Mouse (Mus musculus): ENCODE measurements around the gene Chrm2. TPM values are rescaled to one million over a fixed set of nuclear protein-coding genes. Genes with fewer than 3 reads are reported as not detected.

Gene Chrm2
- total and polyA plus RNA-seq, 3 experiments: 26.1 to 83.6 (median 67.4) TPM

DNA sequence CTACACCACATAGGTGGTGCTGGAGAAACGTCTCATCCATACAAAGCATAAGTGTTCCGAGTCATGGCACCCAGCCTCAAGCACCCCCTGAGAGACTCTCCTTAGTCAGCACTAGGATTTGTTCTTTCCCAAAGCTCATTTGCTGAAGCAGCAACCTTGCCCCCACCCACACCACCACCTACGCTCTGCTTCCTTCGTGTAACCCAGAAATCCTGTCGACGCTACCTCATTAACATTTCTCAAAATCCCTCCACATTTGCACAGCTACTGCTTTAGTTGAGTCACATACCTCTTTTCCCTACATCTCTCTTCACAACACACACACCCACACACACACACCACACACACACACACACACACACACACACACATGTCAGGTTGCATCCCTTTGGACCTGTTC, 50.1 kb downstream of the Chrm2 start:
- H3K27me3 ChIP-seq (ENCODE audit: control insufficient read depth, insufficient read depth, low read length): no peaks in the 10 kb centered on the region
- no peaks in the 10 kb centered on the region; the same call in 1 of the 2 replicates for H3K4me1 ChIP-seq (ENCODE audit: control insufficient read depth, insufficient read depth, low read length)
- DNase-seq: no peak
- no peak for TF ChIP-seq EP300 (IDR thresholded peaks at IDR 0.05; ENCODE audit: insufficient read depth, low read depth, low read length)
- TF ChIP-seq CTCF (IDR thresholded peaks at IDR 0.05): no peak
- no peak for TF ChIP-seq POLR2A (IDR thresholded peaks at IDR 0.05; ENCODE audit: insufficient read depth, low read depth, low read length)
- H3K79me2 ChIP-seq (replicated peaks; ENCODE audit: control insufficient read depth, insufficient read depth, low read length): no peaks in the 10 kb centered on the region
- H3K36me3 ChIP-seq (ENCODE audit: control insufficient read depth, insufficient read depth, low read length): peaks cover 4% of the 10 kb centered on the region; the same call in 1 of the 2 replicates
- no peak overlapping the region for H3K27ac ChIP-seq
- WGBS: 85% methylated on average over 6 of the region's 6 CpGs
- intact Hi-C loops (cut with DNase I): no loop called here
- H3K4me3 ChIP-seq: no peak overlapping the region
- H3K9ac ChIP-seq (ENCODE audit: low read depth, low read length): no peak overlapping the region

DNA sequence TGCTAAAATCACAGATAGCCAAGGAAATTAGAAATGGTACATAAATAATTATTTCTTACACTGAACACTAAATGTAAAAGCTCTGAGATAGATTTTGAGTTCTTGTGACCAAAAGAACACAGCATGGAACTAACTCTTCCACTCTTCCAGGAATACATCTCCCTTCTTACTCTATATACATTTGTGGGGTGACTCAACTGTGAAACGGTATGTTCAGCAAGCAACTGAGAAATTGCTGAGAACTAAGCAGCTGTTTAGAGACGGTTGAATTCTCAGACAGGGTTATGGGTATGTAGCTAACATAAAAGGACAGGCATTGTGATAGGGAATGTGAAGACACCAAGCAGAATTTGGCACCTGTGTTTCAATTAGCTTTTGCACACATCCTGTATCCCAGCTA, 51.3 kb downstream of the Chrm2 start:
- intact Hi-C loops (cut with DNase I): no loop called here
- H3K27ac ChIP-seq: no peak overlapping the region
- DNase-seq: no peak
- H3K9ac ChIP-seq (ENCODE audit: low read depth, low read length): no peak overlapping the region
- H3K27me3 ChIP-seq (ENCODE audit: control insufficient read depth, insufficient read depth, low read length): no peaks in the 10 kb centered on the region
- no peaks in the 10 kb centered on the region; the same call in 1 of the 2 replicates for H3K4me1 ChIP-seq (ENCODE audit: control insufficient read depth, insufficient read depth, low read length)
- TF ChIP-seq EP300 (IDR thresholded peaks at IDR 0.05; ENCODE audit: insufficient read depth, low read depth, low read length) (no peak), POLR2A (IDR thresholded peaks at IDR 0.05; ENCODE audit: insufficient read depth, low read depth, low read length) (no peak), CTCF (IDR thresholded peaks at IDR 0.05) (no peak)
- no peaks in the 10 kb centered on the region for H3K36me3 ChIP-seq (ENCODE audit: control insufficient read depth, insufficient read depth, low read length)
- H3K4me3 ChIP-seq: no peak overlapping the region
- 60% methylated on average over 2 of the region's 2 CpGs for WGBS
- H3K79me2 ChIP-seq (replicated peaks; ENCODE audit: control insufficient read depth, insufficient read depth, low read length): no peaks in the 10 kb centered on the region

DNA sequence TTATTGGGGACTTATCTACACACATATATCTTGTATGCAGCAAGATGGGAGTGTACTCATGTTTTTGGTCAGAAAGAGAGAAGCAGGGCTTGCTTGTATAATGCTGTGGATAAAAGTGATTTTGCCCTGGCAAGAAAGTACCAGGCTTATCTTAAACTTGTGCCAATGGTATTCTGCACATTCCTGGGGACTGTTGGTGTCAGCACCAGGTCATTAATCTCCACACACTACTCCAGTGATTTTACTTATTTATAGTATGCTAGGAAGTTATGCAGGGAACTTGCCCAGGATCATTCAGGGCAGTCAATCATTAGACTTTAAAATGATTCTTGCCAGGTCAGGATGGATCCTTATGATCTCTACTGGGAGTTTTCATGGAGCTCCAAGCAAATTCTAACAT, 63.6 kb downstream of the Chrm2 start:
- TF ChIP-seq POLR2A (IDR thresholded peaks at IDR 0.05; ENCODE audit: insufficient read depth, low read depth, low read length): no peak
- no peak for TF ChIP-seq EP300 (IDR thresholded peaks at IDR 0.05; ENCODE audit: insufficient read depth, low read depth, low read length)
- TF ChIP-seq CTCF (IDR thresholded peaks at IDR 0.05): no peak
- Histone ChIP-seq H3K79me2 (replicated peaks; ENCODE audit: control insufficient read depth, insufficient read depth, low read length) (no peaks in the 10 kb centered on the region), H3K27me3 (ENCODE audit: control insufficient read depth, insufficient read depth, low read length) (no peaks in the 10 kb centered on the region), H3K36me3 (ENCODE audit: control insufficient read depth, insufficient read depth, low read length) (peaks cover 10% of the 10 kb centered on the region), H3K4me1 (ENCODE audit: control insufficient read depth, insufficient read depth, low read length) (peaks cover 2% of the 10 kb centered on the region), H3K4me3 (no peak overlapping the region), H3K9ac (ENCODE audit: low read depth, low read length) (no peak overlapping the region), H3K27ac (peak overlapping the region; percentile 80)
- DNase-seq: peak in 1 of 2 experiments; percentile 22
- intact Hi-C loops (cut with DNase I): loop anchor here (5.0 to 10.0 kb wide), 2 partner anchors 64 to 153 kb away; partner anchors contain the start of gene Chrm2

DNA sequence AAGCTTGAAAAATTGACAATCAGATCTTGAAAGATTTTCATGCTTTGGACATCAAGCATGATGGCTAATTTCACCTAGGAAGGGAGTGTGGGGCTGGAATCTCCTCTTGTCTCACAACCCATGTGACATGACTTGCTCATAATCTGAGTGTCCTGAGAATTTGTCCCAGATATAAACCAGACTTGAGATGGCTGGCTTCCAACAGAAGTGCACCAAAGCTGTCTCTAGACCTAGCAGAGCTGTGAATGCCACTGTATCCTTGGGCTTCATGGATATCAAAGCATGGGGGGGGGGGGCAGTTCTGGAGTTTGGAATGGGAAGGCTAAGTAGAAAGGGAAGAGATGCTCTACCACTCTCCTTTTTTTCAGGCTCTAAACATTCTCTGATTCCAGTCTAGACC, 67.2 kb downstream of the Chrm2 start:
- Histone ChIP-seq H3K27me3 (ENCODE audit: control insufficient read depth, insufficient read depth, low read length) (no peaks in the 10 kb centered on the region), H3K79me2 (replicated peaks; ENCODE audit: control insufficient read depth, insufficient read depth, low read length) (no peaks in the 10 kb centered on the region), H3K4me1 (ENCODE audit: control insufficient read depth, insufficient read depth, low read length) (peaks cover 2% of the 10 kb centered on the region), H3K27ac (peak overlapping the region; percentile 80), H3K36me3 (ENCODE audit: control insufficient read depth, insufficient read depth, low read length) (peaks cover 15% of the 10 kb centered on the region), H3K4me3 (no peak overlapping the region), H3K9ac (ENCODE audit: low read depth, low read length) (no peak overlapping the region)
- TF ChIP-seq CTCF (IDR thresholded peaks at IDR 0.05) (no peak), POLR2A (IDR thresholded peaks at IDR 0.05; ENCODE audit: insufficient read depth, low read depth, low read length) (no peak), EP300 (IDR thresholded peaks at IDR 0.05; ENCODE audit: insufficient read depth, low read depth, low read length) (no peak)
- DNase-seq: peak in 1 of 2 experiments; percentile 40
- intact Hi-C loops (cut with DNase I): loop anchor here (10.0 kb wide), 1 partner anchor 150 kb away; no protein-coding TSS in a partner anchor

DNA sequence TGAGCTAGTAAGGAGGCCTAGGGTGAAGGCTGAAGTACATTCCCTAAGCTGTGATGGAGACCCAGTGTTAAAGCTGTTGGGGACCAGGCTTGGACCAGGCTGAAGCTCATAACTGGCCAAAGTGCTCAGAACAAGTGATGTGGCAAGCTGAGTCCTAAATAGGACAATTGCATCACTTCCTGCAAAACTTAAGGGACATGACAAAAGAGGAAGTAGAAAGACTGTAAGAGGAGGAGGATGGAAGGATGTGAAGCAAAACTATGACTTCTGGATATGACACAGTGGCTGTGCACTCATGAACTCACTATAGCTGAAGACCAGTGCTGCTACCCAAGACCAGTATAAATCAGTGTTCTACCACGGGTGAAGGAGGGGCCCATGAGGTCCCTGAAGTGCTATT, 69.1 kb downstream of the Chrm2 start:
- DNase-seq: no peak
- Histone ChIP-seq H3K79me2 (replicated peaks; ENCODE audit: control insufficient read depth, insufficient read depth, low read length) (no peaks in the 10 kb centered on the region), H3K9ac (ENCODE audit: low read depth, low read length) (no peak overlapping the region), H3K27ac (no peak overlapping the region), H3K27me3 (ENCODE audit: control insufficient read depth, insufficient read depth, low read length) (no peaks in the 10 kb centered on the region), H3K4me1 (ENCODE audit: control insufficient read depth, insufficient read depth, low read length) (no peaks in the 10 kb centered on the region; the same call in none of the 2 replicates), H3K4me3 (no peak overlapping the region), H3K36me3 (ENCODE audit: control insufficient read depth, insufficient read depth, low read length) (peaks cover 17% of the 10 kb centered on the region)
- intact Hi-C loops (cut with DNase I): loop anchor here (10.0 kb wide), 1 partner anchor 148 kb away; no protein-coding TSS in a partner anchor
- WGBS: 78% methylated on average over 1 of the region's 1 CpGs
- TF ChIP-seq POLR2A (IDR thresholded peaks at IDR 0.05; ENCODE audit: insufficient read depth, low read depth, low read length) (no peak), CTCF (IDR thresholded peaks at IDR 0.05) (no peak), EP300 (IDR thresholded peaks at IDR 0.05; ENCODE audit: insufficient read depth, low read depth, low read length) (no peak)

DNA sequence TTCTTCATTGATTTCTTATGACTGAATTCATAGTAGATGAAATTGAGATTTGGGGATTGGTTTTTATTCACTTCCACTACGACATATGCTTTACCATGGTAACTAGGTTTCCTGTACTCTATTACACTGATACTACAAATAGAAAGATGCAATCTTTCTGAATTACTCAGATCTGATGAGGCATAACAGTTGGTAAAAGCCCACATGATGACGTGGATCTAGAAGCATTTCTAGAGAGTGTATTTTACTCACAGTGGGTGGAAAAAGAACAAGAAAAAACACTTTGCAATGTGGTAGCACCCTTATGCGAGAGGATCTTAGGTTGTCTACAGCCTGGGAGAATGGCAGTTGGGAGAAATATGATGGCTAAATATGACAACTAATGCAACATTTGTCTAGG, 76.1 kb downstream of the Chrm2 start:
- WGBS: 80% methylated on average over 3 of the region's 3 CpGs

More for the DNA sequence above, 76.1 kb downstream of the Chrm2 start:
- DNase-seq: no peak
- TF ChIP-seq POLR2A (IDR thresholded peaks at IDR 0.05; ENCODE audit: insufficient read depth, low read depth, low read length) (no peak), CTCF (IDR thresholded peaks at IDR 0.05) (no peak), EP300 (IDR thresholded peaks at IDR 0.05; ENCODE audit: insufficient read depth, low read depth, low read length) (no peak)
- Histone ChIP-seq H3K9ac (ENCODE audit: low read depth, low read length) (no peak overlapping the region), H3K27ac (no peak overlapping the region), H3K4me3 (no peak overlapping the region), H3K4me1 (ENCODE audit: control insufficient read depth, insufficient read depth, low read length) (no peaks in the 10 kb centered on the region; the same call in 1 of the 2 replicates), H3K27me3 (ENCODE audit: control insufficient read depth, insufficient read depth, low read length) (no peaks in the 10 kb centered on the region), H3K36me3 (ENCODE audit: control insufficient read depth, insufficient read depth, low read length) (peaks cover 7% of the 10 kb centered on the region), H3K79me2 (replicated peaks; ENCODE audit: control insufficient read depth, insufficient read depth, low read length) (no peaks in the 10 kb centered on the region; the same call in 1 of the 2 replicates)
- intact Hi-C loops (cut with DNase I): no loop called here
